Mouse (Mus musculus) embryonic fibroblast, embryonic 13.5 days (primary cell): Measurements from ENCODE around the gene Gm1043.

Experiments
- CTCF ChIP-seq: IDR thresholded peaks from 2 replicates; pipeline ENCODE4 v1.5.1; 2011; ENCODE audit warnings: mild to moderate bottlenecking, control low read depth, low read length, moderate library complexity, borderline replicate concordance; ENCODE audit not compliant: insufficient read depth
- POLR2A ChIP-seq: IDR thresholded peaks from 2 replicates; pipeline ENCODE4 v1.6.1; 2011; ENCODE audit warnings: low read depth, mild to moderate bottlenecking, control low read depth, low read length, moderate library complexity

DNA sequence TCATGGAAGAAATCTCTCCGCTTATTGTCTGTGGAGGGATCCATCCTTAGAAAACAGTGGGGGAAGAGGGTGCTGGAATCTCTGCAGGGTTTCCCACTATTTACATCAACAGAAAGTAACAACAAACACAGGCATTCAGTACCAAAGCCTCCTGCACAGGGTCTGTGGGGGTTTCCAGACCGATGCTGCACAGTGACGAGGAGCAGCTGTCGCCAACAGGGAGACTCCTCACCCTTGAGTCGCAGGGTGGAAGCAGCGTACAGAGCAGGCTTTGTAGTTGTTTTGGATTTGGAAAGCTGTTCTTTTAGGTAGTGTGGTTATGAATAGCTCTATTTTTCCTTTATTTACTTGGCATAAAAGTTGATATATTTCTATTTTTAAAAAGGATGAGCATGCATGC lies 16.9 kb downstream of the Gm1043 start:
- TF ChIP-seq POLR2A (no peak), CTCF (no peak)
